Mouse (Mus musculus) liver, embryonic 13.5 days (tissue): ENCODE measurements at regions not wholly inside any gene's neighbourhood (a gene's known extent, or its start where the extent isn't known, plus 50 kb on each side); places are given as distances from the start of the nearest gene placed in this dataset.

ENCODE experiments used
- ATAC-seq: fragments of 200-750 bp; cut with Nextera tagmentation; 2 replicates; pipeline ENCODE4 v1.8.0; 2017; ENCODE audit warnings: low read depth, mild to moderate bottlenecking, moderate number of reproducible peaks, moderate library complexity
- DNase-seq: peaks from one replicate; pipeline ENCODE4 v3.0.0; 2022
- H3K27ac ChIP-seq: fragments of 300-500 bp; sonication (generic); 2 replicates; pipeline ENCODE4 v1.5.1; 2015; ENCODE audit warnings: moderate library complexity, mild to moderate bottlenecking, inconsistent platforms
- H3K27me3 ChIP-seq: fragments of 300-500 bp; sonication (generic); 2 replicates; pipeline ENCODE4 v1.6.1; 2015; ENCODE audit warnings: mild to moderate bottlenecking, inconsistent platforms
- H3K36me3 ChIP-seq: fragments of 300-500 bp; sonication (generic); 2 replicates; pipeline ENCODE4 v1.6.1; 2015; ENCODE audit warnings: mild to moderate bottlenecking, inconsistent platforms
- H3K4me1 ChIP-seq: fragments of 300-500 bp; sonication (generic); replicated peaks from 2 replicates; pipeline ENCODE4 v1.6.1; 2015; ENCODE audit warnings: inconsistent platforms
- H3K4me2 ChIP-seq: fragments of 300-500 bp; sonication (generic); 2 replicates; pipeline ENCODE4 v1.6.1; 2015; ENCODE audit warnings: inconsistent platforms, mild to moderate bottlenecking, moderate library complexity
- H3K4me3 ChIP-seq: fragments of 300-500 bp; sonication (generic); replicated peaks from 2 replicates; pipeline ENCODE4 v1.5.1; 2015; ENCODE audit warnings: mild to moderate bottlenecking, inconsistent platforms
- H3K9ac ChIP-seq: fragments of 300-500 bp; sonication (generic); 2 replicates; pipeline ENCODE4 v1.6.1; 2015; ENCODE audit warnings: mild to moderate bottlenecking, inconsistent platforms
- H3K9me3 ChIP-seq: fragments of 300-500 bp; sonication (generic); replicated peaks from 2 replicates; pipeline ENCODE4 v1.6.1; 2016; ENCODE audit warnings: inconsistent platforms
- WGBS: fragments of 180-500 bp; shearing (Covaris S2); methylation state at CpG from one replicate; pipeline ENCODE4 v1.1.7; 2015; ENCODE audit not compliant: insufficient replicate concordance; 5-methylcytosine and 5-hydroxymethylcytosine counted together

- Histone ChIP-seq H3K27ac (no peak overlapping the region), H3K36me3 (no peaks in the 10 kb centered on the region), H3K4me2 (no peak overlapping the region), H3K9ac (no peak overlapping the region), H3K27me3 (no peaks in the 10 kb centered on the region), H3K4me1 (no peaks in the 10 kb centered on the region), H3K9me3 (no peaks in the 10 kb centered on the region), H3K4me3 (no peak overlapping the region)
- ATAC-seq (no peak), DNase-seq (peak; percentile 9)
- 9% methylated on average over 3 of the region's 3 CpGs for WGBS
Observed at GRCm38 (mm10) chr16:26234113-26234512, 128.5 kb upstream of the P3h2 start.

GRCm38 (mm10) chr16:26231110-26231509, 125.5 kb upstream of the P3h2 start:
- Histone ChIP-seq H3K9ac (no peak overlapping the region), H3K27me3 (no peaks in the 10 kb centered on the region), H3K27ac (no peak overlapping the region), H3K4me2 (no peak overlapping the region), H3K9me3 (no peaks in the 10 kb centered on the region), H3K4me3 (no peak overlapping the region), H3K36me3 (no peaks in the 10 kb centered on the region), H3K4me1 (no peaks in the 10 kb centered on the region)
- no peak for DNase-seq
- WGBS: 77% methylated on average over 1 of the region's 1 CpGs
- ATAC-seq: no peak

GRCm38 (mm10) chr16:26211418-26211817, 105.8 kb upstream of the P3h2 start:
- Histone ChIP-seq H3K9ac (no peak overlapping the region), H3K4me2 (no peak overlapping the region), H3K27me3 (no peaks in the 10 kb centered on the region), H3K9me3 (no peaks in the 10 kb centered on the region), H3K4me1 (no peaks in the 10 kb centered on the region), H3K36me3 (no peaks in the 10 kb centered on the region), H3K27ac (no peak overlapping the region), H3K4me3 (no peak overlapping the region)
- ATAC-seq: no peak
- WGBS: 64% methylated on average over 3 of the region's 3 CpGs
- DNase-seq: no peak

GRCm38 (mm10) chr16:26199125-26199524, 93.5 kb upstream of the P3h2 start:
- Histone ChIP-seq H3K27ac (no peak overlapping the region), H3K36me3 (no peaks in the 10 kb centered on the region), H3K9me3 (no peaks in the 10 kb centered on the region), H3K27me3 (no peaks in the 10 kb centered on the region), H3K9ac (no peak overlapping the region), H3K4me1 (no peaks in the 10 kb centered on the region), H3K4me3 (no peak overlapping the region), H3K4me2 (no peak overlapping the region)
- no peak for ATAC-seq
- DNase-seq: no peak
- 16% methylated on average over 4 of the region's 4 CpGs for WGBS

- no peaks in the 10 kb centered on the region for H3K27me3 ChIP-seq
- ATAC-seq: no peak
- H3K36me3 ChIP-seq: no peaks in the 10 kb centered on the region
- no peak overlapping the region for H3K9ac ChIP-seq
- H3K4me2 ChIP-seq: no peak overlapping the region
- DNase-seq: no peak
- H3K9me3 ChIP-seq: no peaks in the 10 kb centered on the region
- no peak overlapping the region for H3K4me3 ChIP-seq
- no peaks in the 10 kb centered on the region for H3K4me1 ChIP-seq
- H3K27ac ChIP-seq: no peak overlapping the region
Observed at GRCm38 (mm10) chr16:26196345-26196744, 90.8 kb upstream of the P3h2 start.

- no peak for ATAC-seq
- Histone ChIP-seq H3K4me1 (no peaks in the 10 kb centered on the region), H3K4me2 (no peak overlapping the region), H3K27me3 (no peaks in the 10 kb centered on the region), H3K27ac (no peak overlapping the region), H3K9me3 (no peaks in the 10 kb centered on the region), H3K4me3 (no peak overlapping the region), H3K9ac (no peak overlapping the region), H3K36me3 (no peaks in the 10 kb centered on the region)
- no peak for DNase-seq
- WGBS: 44% methylated on average over 8 of the region's 8 CpGs
Observed at GRCm38 (mm10) chr16:26185288-26186281, 80.0 kb upstream of the P3h2 start.

GRCm38 (mm10) chr16:26184647-26185262, 79.2 kb upstream of the P3h2 start:
- 56% methylated on average over 6 of the region's 6 CpGs for WGBS
- DNase-seq (no peak), ATAC-seq (no peak)
- Histone ChIP-seq H3K4me1 (no peaks in the 10 kb centered on the region), H3K9me3 (no peaks in the 10 kb centered on the region), H3K27ac (no peak overlapping the region), H3K36me3 (no peaks in the 10 kb centered on the region), H3K27me3 (no peaks in the 10 kb centered on the region), H3K4me2 (no peak overlapping the region), H3K4me3 (no peak overlapping the region), H3K9ac (no peak overlapping the region)

- no peak overlapping the region for H3K4me3 ChIP-seq
- no peaks in the 10 kb centered on the region for H3K36me3 ChIP-seq
- no peak overlapping the region for H3K9ac ChIP-seq
- no peak overlapping the region for H3K4me2 ChIP-seq
- H3K27ac ChIP-seq: no peak overlapping the region
- no peak for ATAC-seq
- H3K27me3 ChIP-seq: no peaks in the 10 kb centered on the region
- H3K4me1 ChIP-seq: no peaks in the 10 kb centered on the region
- no peaks in the 10 kb centered on the region for H3K9me3 ChIP-seq
- DNase-seq: no peak
Observed at GRCm38 (mm10) chr16:26183530-26183929, 77.9 kb upstream of the P3h2 start.

- 50% methylated on average over 3 of the region's 3 CpGs for WGBS
- Histone ChIP-seq H3K4me1 (no peaks in the 10 kb centered on the region), H3K9me3 (no peaks in the 10 kb centered on the region), H3K9ac (no peak overlapping the region), H3K27me3 (no peaks in the 10 kb centered on the region), H3K4me3 (no peak overlapping the region), H3K27ac (no peak overlapping the region), H3K4me2 (no peak overlapping the region), H3K36me3 (no peaks in the 10 kb centered on the region)
- no peak for ATAC-seq
- DNase-seq: no peak
Observed at GRCm38 (mm10) chr16:26181716-26182115, 76.1 kb upstream of the P3h2 start.

GRCm38 (mm10) chr16:26171441-26171840, 65.9 kb upstream of the P3h2 start:
- H3K4me2 ChIP-seq: no peak overlapping the region
- no peak for ATAC-seq
- WGBS: 55% methylated on average over 3 of the region's 3 CpGs

GRCm38 (mm10) chr16:26169382-26169781, 63.8 kb upstream of the P3h2 start:
- Histone ChIP-seq H3K4me1 (no peaks in the 10 kb centered on the region), H3K9ac (no peak overlapping the region), H3K36me3 (no peaks in the 10 kb centered on the region), H3K27ac (no peak overlapping the region), H3K4me2 (no peak overlapping the region), H3K9me3 (no peaks in the 10 kb centered on the region), H3K4me3 (no peak overlapping the region), H3K27me3 (no peaks in the 10 kb centered on the region)
- DNase-seq (no peak), ATAC-seq (no peak)
- 50% methylated on average over 1 of the region's 1 CpGs for WGBS

More at GRCm38 (mm10) chr16:26171441-26171840, 65.9 kb upstream of the P3h2 start:
- Histone ChIP-seq H3K4me3 (no peak overlapping the region), H3K4me1 (no peaks in the 10 kb centered on the region), H3K27ac (no peak overlapping the region), H3K9ac (no peak overlapping the region), H3K27me3 (no peaks in the 10 kb centered on the region), H3K9me3 (no peaks in the 10 kb centered on the region), H3K36me3 (no peaks in the 10 kb centered on the region)
- DNase-seq: no peak

GRCm38 (mm10) chr16:26168216-26168615, 62.6 kb upstream of the P3h2 start:
- no peaks in the 10 kb centered on the region for H3K36me3 ChIP-seq
- H3K9ac ChIP-seq: no peak overlapping the region
- no peak for DNase-seq
- no peak overlapping the region for H3K4me3 ChIP-seq
- 80% methylated on average over 2 of the region's 2 CpGs for WGBS
- H3K9me3 ChIP-seq: no peaks in the 10 kb centered on the region
- no peaks in the 10 kb centered on the region for H3K27me3 ChIP-seq
- H3K4me1 ChIP-seq: no peaks in the 10 kb centered on the region
- H3K27ac ChIP-seq: no peak overlapping the region
- ATAC-seq: no peak
- H3K4me2 ChIP-seq: no peak overlapping the region
